Mouse (Mus musculus): ENCODE measurements at regions not wholly inside any gene's neighbourhood (a gene's known extent, or its start where the extent isn't known, plus 50 kb on each side); places are given as distances from the start of the nearest gene placed in this dataset.

DNA sequence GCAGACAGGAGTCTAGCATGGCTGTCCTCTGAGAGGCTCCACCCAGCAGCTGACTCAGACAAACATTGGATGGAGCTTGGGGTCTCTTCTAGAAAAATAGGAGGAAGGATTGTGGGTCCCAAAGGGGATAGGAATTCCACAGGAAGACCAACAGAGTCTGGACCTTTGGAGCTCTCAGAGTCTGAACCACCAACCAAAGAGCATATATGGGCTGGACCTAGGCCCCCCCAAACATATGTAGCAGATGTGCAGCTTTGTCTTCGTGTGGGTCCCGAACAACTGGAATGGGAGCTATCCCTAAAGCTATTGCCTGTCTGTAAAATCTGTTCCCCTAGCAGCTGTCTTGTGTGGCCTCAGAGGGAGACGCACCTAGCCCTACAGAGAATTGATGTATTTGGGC, 50.1 kb upstream of the Cpm start:
- TF ChIP-seq CTCF (IDR thresholded peaks at IDR 0.05; ENCODE audit: control insufficient read depth, insufficient read depth, low read length) (no peak), POLR2A (IDR thresholded peaks at IDR 0.05; ENCODE audit: borderline replicate concordance, control insufficient read depth, low read depth, low read length) (no peak)

Data from bone marrow, adult 2 months (tissue).